Mouse (Mus musculus): ENCODE results near the gene Tcea3.

Tcea3 gene

DNA sequence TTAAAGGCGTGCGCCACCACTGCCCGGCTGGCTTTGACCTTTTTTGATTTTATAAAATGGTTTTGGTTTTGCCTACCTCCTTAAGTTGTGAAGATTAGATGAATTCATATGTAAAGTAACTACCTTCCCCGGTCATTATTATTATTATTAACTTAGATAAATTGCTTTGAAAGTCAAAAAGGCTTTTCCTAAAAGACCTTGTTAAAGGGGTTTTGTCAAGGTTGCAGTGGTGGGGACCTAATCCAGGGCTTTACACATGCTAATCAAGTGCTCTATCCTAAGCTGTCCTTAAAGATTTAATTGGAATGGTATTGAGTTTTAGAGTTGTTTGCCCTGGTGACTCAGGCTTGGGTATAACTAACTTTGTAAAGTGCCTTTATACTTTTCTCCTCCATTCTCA lies 70.1 kb downstream of the Tcea3 start:
- DNase-seq (ENCODE audit: inconsistent ontology term) = no peak

DNA sequence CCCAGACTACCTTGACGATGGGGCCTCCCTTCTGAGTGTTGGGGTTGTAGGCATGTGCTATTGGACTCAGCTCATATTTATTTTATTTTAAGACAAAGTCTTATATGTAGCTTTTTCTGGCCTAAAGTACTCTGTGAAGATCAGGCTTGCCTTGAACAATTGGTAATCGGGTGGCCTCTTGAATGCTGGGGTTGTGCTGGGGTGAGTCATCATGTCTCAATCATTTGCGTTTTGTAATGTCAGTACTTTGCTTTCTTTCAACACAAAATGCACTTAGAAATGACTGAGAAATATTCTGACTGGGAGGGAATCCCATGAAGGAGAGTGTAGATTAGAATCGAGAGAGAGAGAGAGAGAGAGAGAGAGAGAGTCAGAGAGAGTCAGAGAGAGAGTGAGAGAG lies 72.5 kb downstream of the Tcea3 start:
- DNase-seq (ENCODE audit: inconsistent ontology term) = peak; percentile 64

DNA sequence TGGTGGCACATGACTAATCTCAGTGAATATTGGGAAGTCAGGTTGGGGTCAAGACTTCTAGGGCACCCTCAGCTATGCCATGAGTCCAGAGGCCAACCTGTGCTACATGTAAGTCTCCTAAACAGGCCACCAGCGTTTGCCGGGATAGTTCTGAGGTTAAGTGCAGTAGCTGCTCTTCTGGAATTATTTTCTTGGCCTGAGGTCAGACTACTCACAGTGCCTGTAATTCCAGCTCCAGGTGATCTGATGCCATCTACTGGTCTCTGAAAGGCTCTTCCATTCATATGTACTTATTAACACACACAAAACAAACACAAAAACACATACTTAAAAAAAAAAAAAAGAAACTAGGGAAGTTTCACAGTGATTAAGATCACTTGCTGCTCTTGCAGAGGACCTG lies 76.7 kb downstream of the Tcea3 start:
- DNase-seq (ENCODE audit: inconsistent ontology term) = no peak
